Mouse (Mus musculus): ENCODE measurements at regions not wholly inside any gene's neighbourhood (a gene's known extent, or its start where the extent isn't known, plus 50 kb on each side); places are given as distances from the start of the nearest gene placed in this dataset.

- DNase-seq (ENCODE audit: low spot score in 2 of 2), result no peak
Measured at GRCm38 (mm10) chr14:68973636-68974101, 320.4 kb downstream of the Synb start.

GRCm38 (mm10) chr14:68966758-68967157 is 327.3 kb downstream of the Synb start:
- peak; percentile 10 to 43 for DNase-seq (ENCODE audit: low spot score in 2 of 2)

GRCm38 (mm10) chr14:68954577-68955460 is 339.3 kb downstream of the Synb start:
- DNase-seq (ENCODE audit: low spot score in 2 of 2), result no peak

GRCm38 (mm10) chr14:68945906-68946305 is 348.2 kb downstream of the Synb start:
- no peak for DNase-seq (ENCODE audit: low spot score in 2 of 2)

- DNase-seq (ENCODE audit: low spot score in 2 of 2), result no peak
Measured at GRCm38 (mm10) chr14:68945434-68945833, 348.7 kb downstream of the Synb start.

- no peak for DNase-seq (ENCODE audit: low spot score in 2 of 2)
Measured at GRCm38 (mm10) chr14:68941759-68942158, 352.3 kb downstream of the Synb start.

GRCm38 (mm10) chr14:68941132-68941690 is 352.9 kb downstream of the Synb start:
- DNase-seq (ENCODE audit: low spot score in 2 of 2), result no peak

GRCm38 (mm10) chr14:68935303-68935662 is 358.8 kb downstream of the Synb start:
- DNase-seq (ENCODE audit: low spot score in 2 of 2), result no peak

- no peak for DNase-seq (ENCODE audit: low spot score in 2 of 2)
Measured at GRCm38 (mm10) chr14:68934611-68935302, 359.3 kb downstream of the Synb start.

- DNase-seq (ENCODE audit: low spot score in 2 of 2), result no peak
Measured at GRCm38 (mm10) chr14:68927814-68928213, 366.3 kb downstream of the Synb start.

GRCm38 (mm10) chr14:68923054-68923453 is 371.0 kb downstream of the Synb start:
- no peak for DNase-seq (ENCODE audit: low spot score in 2 of 2)

- no peak for DNase-seq (ENCODE audit: low spot score in 2 of 2)
Measured at GRCm38 (mm10) chr14:68922035-68922434, 372.1 kb downstream of the Synb start.

- DNase-seq (ENCODE audit: low spot score in 2 of 2), result no peak
Measured at GRCm38 (mm10) chr14:68918526-68919045, 375.5 kb downstream of the Synb start.

- DNase-seq (ENCODE audit: low spot score in 2 of 2), result no peak
Measured at GRCm38 (mm10) chr14:68899921-68900320, 394.2 kb downstream of the Synb start.

GRCm38 (mm10) chr14:68877171-68877570 is 416.9 kb downstream of the Synb start:
- no peak for DNase-seq (ENCODE audit: low spot score in 2 of 2)

GRCm38 (mm10) chr14:68861071-68861470 is 433.0 kb downstream of the Synb start:
- no peak for DNase-seq (ENCODE audit: low spot score in 2 of 2)

- no peak for DNase-seq (ENCODE audit: low spot score in 2 of 2)
Measured at GRCm38 (mm10) chr14:68857948-68858347, 436.2 kb downstream of the Synb start.

- DNase-seq (ENCODE audit: low spot score in 2 of 2), result no peak
Measured at GRCm38 (mm10) chr14:68848506-68848905, 445.6 kb downstream of the Synb start.

- no peak for DNase-seq (ENCODE audit: low spot score in 2 of 2)
Measured at GRCm38 (mm10) chr14:68847609-68848008, 446.5 kb downstream of the Synb start.

GRCm38 (mm10) chr14:68820241-68820640 is 473.9 kb downstream of the Synb start:
- no peak for DNase-seq (ENCODE audit: low spot score in 2 of 2)

GRCm38 (mm10) chr14:68808976-68809375 is 485.1 kb downstream of the Synb start:
- DNase-seq (ENCODE audit: low spot score in 2 of 2), result no peak

GRCm38 (mm10) chr14:68807918-68808317 is 486.2 kb downstream of the Synb start:
- DNase-seq (ENCODE audit: low spot score in 2 of 2), result no peak
